Mouse (Mus musculus): ENCODE results near the gene Ccdc150. TPM values are rescaled to one million over a fixed set of nuclear protein-coding genes. Genes with fewer than 3 reads are reported as not detected.

Ccdc150 gene
- polyA plus RNA-seq, 1 experiment: 0.06 TPM

GRCm38 (mm10) chr1:54402736-54403135, 152.3 kb downstream of the Ccdc150 start:
- no peak for TF ChIP-seq CTCF (IDR thresholded peaks at IDR 0.05; ENCODE audit: control insufficient read depth, insufficient read depth, insufficient read length)
- TF ChIP-seq FOSL1 (IDR thresholded peaks at IDR 0.05; ENCODE audit: insufficient read depth, low read length, poor library complexity, severe bottlenecking): no peak
- no peak for TF ChIP-seq CEBPB (IDR thresholded peaks at IDR 0.05; ENCODE audit: low read depth)
- no peak for TF ChIP-seq MYOG (IDR thresholded peaks at IDR 0.05; ENCODE audit: control insufficient read depth, extremely low read depth, insufficient read length)
- no peak for TF ChIP-seq USF1 (IDR thresholded peaks at IDR 0.05; ENCODE audit: low read depth)
- no peak for TF ChIP-seq MAX (IDR thresholded peaks at IDR 0.05)
- TF ChIP-seq MYOD1 (IDR thresholded peaks at IDR 0.05; ENCODE audit: control insufficient read depth, insufficient read length, low read depth): no peak
- no peaks in the 10 kb centered on the region for H3K79me2 ChIP-seq (ENCODE audit: control insufficient read depth, insufficient read depth)
- no peak overlapping the region for H3ac ChIP-seq (ENCODE audit: control insufficient read depth, insufficient read length, low read depth)
- no peaks in the 10 kb centered on the region for H3K79me3 ChIP-seq (ENCODE audit: low read depth)
- H3K36me3 ChIP-seq (ENCODE audit: control insufficient read depth, insufficient read depth): peaks cover 56% of the 10 kb centered on the region
- H3K4me3 ChIP-seq (ENCODE audit: insufficient read depth, poor library complexity, severe bottlenecking): no peak overlapping the region
- H3K27me3 ChIP-seq (ENCODE audit: control insufficient read depth, insufficient read depth, insufficient read length): no peaks in the 10 kb centered on the region

Other genes with a start within 250 kb of the Ccdc150 start
- 1.2 TPM for gene Hecw2, start 55.5 kb upstream of the Ccdc150 start, polyA plus RNA-seq (2012; fragmentation: generic; extraction: Trizol)
- 4.9 TPM for gene Gtf3c3, start 188.3 kb downstream of the Ccdc150 start, polyA plus RNA-seq (2012; fragmentation: generic; extraction: Trizol)

Measured in C2C12 (cell line).